Mouse (Mus musculus): Measurements from ENCODE around the gene Strap.

- no peak for TF ChIP-seq CTCF (IDR thresholded peaks at IDR 0.05; ENCODE audit: extremely low read depth, insufficient read depth, insufficient read length, insufficient replicate concordance)
- no peak for TF ChIP-seq POLR2A (IDR thresholded peaks at IDR 0.05; ENCODE audit: low read depth, low read length)
These were observed 49.2 kb downstream of the Strap start for GRCm38 (mm10) chr6:137783899-137784637.
